Mouse (Mus musculus) T-helper 2 cell (primary cell): ENCODE measurements around the gene Mndal.
"Not testable (repeated sequence)": the region's sequence is repeated elsewhere in the genome, so short reads cannot be mapped to it uniquely, and the experiment has no call there.

ENCODE experiments used
- in situ Hi-C: fragments of 300-600 bp; cut with MboI, MseI; formaldehyde crosslinking; loops from one replicate; pipeline ENCODE4 v1.15.1; 2025; ENCODE audit warnings: high pct_unique_total_duplicates

Mndal gene

DNA sequence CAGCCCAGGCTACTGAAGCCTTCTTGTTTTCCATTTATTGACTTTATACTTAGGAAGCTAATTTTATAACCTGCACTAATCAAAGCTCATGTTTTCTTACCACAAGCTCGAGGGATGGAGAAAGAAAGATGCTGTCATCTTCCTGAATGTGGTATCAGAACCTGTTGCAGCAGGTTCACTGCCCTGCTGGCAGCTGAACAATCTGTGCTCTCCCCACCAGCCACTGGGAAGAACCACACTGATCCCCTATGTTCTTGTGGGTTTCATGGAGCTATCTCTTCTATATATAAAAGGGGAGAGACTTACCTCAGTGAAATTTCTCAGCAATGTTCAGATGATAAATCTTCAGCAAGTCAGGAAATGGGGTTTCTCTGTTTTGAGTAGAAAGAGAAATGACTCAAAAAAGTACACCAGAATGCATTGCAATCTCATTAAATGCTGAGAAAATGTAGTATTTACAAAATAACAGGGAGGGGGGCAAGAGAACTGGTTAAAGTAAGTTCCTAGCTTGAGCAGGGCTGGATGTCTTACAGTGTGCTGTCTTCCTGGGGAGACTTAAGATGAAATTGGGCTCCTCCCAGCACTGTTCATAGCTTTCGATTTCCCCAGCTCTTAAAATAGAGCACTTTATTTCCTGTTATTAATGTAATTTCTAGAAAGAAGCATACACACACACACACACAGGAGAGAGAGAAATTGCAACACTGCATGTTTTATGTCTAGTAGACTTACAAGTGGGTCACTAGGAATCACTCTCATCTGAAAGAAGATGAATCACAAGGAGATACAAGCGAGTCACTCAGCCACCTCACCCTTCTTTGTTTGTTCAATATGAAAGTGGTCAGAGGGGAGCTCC lies at the start of gene Mndal, which contains the start of gene Ifi203:
TSS of gene Mndal (minus strand) at position 568 of the 856 bp plus-strand sequence.
TSS of gene Ifi203 (minus strand) at position 749 of the 856 bp plus-strand sequence.
- in situ Hi-C loops: loop anchor here (10.0 kb wide), 1 partner anchor 67 kb away; no protein-coding TSS in a partner anchor

GRCm38 (mm10) chr1:173982694-173983305 lies 40.5 kb upstream of the Mndal start, which contains the start of gene Ifi202b:
Gene Ifi202b (minus strand): TSS chr1:173982744.
- in situ Hi-C loops: not testable (repeated sequence)

DNA sequence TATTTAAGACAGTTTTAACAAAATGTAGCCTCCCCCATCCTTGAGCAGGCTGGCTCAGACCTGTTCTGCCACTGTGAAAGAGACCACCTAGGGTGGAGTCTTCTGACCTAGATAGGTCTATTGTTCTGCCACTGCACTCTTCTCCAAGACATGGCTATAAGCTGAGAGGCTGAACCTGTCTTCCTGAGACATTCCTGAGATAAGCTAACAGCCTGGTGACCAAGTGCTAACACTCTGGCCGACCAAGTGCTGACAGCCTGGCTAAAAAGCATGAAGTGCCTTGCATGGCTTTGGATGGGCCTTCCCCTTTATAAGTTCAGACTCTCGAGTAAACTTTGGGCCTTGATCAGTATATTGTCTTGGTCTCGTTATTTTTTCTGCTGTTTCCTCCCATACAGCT lies 38.7 kb upstream of the Mndal start:
- in situ Hi-C loops: not testable (repeated sequence)

DNA sequence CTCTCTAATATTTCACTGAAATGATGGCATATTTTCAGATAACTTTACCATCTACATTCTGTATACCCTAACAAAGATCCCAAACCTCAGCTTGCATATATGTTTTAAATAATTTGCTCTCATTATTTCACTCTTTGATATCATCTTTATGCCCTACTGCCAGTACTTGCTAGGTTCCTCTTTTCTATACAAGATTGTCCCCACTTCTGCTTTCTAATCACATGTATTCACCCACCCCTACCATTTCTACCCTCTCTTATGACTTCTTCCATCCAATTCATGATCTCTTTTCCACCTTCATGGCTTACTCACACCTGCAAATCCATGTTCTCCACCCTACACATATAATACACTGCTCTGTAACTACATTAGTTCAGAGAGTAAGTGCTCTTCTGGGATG lies 35.3 kb upstream of the Mndal start:
- in situ Hi-C loops: no loop called here

GRCm38 (mm10) chr1:173973111-173973510 lies 30.8 kb upstream of the Mndal start:
- in situ Hi-C loops: no loop called here

DNA sequence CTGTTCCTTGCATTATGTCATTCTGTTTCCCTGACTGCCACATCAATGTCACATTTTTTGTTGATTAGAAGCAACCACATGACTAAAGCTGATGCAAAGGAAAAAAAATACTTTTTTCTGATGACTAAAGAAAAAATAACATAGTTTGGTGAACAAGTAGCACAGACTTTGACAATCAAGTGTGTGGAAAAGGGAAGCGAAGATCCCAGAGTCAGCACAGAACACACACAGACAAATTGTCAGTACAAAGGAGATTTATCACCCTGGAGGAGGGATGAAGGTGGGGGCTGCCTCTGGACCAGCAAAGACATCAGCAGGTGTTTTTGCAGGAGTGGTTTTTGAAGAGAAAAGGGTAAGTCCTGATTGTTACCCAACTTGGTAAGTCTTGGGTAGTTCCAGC lies 19.2 kb upstream of the Mndal start:
- in situ Hi-C loops: not testable (repeated sequence)

GRCm38 (mm10) chr1:173959998-173960397 lies 17.7 kb upstream of the Mndal start:
- in situ Hi-C loops: not testable (repeated sequence)

GRCm38 (mm10) chr1:173955839-173956527 lies 13.7 kb upstream of the Mndal start:
- in situ Hi-C loops: not testable (repeated sequence)

DNA sequence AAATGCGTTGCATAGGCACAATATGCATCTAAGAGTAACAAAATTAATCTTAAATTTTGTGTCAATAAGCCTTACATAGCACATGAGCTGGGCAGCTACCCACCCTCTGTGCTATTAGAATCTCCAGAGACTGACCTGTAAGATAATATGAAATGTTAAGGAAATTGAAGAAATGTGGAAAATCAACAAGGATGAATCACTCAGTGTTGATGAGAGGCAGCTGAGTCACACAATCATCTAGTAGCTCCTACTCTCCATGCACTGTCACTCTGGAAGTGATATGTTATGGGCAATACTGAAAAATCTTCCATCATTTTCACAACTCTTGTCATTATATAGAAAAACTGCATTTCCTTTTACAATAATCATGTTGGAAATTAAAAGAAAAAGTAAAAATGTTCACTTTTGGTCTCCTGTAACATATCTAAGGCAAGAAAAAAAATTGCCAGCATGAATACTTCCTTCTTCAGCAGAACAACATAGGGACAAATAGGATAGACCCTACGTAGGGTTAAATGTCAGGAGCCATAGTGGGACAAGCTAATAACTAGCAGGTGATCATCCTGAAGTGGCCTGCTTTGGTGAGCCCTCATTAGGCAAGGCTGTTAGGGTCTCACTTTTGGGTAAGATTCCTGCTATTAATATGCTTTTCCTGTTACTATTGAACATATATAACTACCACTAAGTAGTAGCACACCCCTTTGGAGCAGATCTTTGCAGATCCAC lies 12.9 kb upstream of the Mndal start:
- in situ Hi-C loops: no loop called here

- in situ Hi-C loops: no loop called here
Measured at GRCm38 (mm10) chr1:173953563-173953962, 11.3 kb upstream of the Mndal start.

GRCm38 (mm10) chr1:173949044-173949443 lies 6.8 kb upstream of the Mndal start:
- in situ Hi-C loops: loop anchor here (10.0 kb wide), 1 partner anchor 74 kb away; no protein-coding TSS in a partner anchor

DNA sequence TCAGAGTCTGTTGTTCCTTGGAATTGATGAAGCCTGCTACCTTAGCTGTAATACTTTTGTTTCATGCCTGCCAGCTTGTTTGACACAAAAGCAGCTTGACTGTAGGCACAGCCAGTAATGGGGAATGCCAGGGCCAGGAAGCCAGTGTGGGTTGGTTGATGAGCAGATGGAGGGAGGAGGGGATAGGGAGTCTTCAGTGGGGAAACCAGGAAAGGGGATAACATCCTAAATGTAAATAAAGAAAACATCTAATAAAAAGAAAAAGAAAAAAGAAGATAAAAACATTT lies 432 bp upstream of the Mndal start:
- in situ Hi-C loops: loop anchor here (10.0 kb wide), 1 partner anchor 68 kb away; no protein-coding TSS in a partner anchor

DNA sequence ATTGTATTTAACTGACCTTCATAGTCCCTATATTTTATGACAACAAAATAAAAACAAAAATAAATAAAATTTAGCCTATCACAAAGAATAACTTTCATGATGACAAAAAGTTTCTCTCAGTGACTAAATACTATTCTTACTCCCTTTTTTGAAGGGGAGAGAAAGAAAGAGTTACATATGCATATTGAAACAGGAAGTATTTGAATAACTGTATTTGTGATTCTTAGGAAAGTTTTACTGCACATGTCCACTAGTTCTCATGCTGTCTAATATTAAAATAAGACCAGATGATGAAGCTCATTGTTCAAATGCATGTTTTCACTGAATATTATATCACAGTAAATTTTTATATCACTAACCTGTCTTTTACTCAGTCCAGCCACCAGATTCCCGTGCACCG lies 769 bp downstream of the Mndal start:
- in situ Hi-C loops: loop anchor here (10.0 kb wide), 1 partner anchor 67 kb away; no protein-coding TSS in a partner anchor

GRCm38 (mm10) chr1:173919279-173919678 lies 23.0 kb downstream of the Mndal start:
- in situ Hi-C loops: loop anchor here (5.0 kb wide), 1 partner anchor 147 kb away; no protein-coding TSS in a partner anchor

GRCm38 (mm10) chr1:173914559-173914958 lies 27.7 kb downstream of the Mndal start:
- in situ Hi-C loops: no loop called here

- in situ Hi-C loops: not testable (repeated sequence)
Measured at GRCm38 (mm10) chr1:173913256-173913791, 29.0 kb downstream of the Mndal start.

DNA sequence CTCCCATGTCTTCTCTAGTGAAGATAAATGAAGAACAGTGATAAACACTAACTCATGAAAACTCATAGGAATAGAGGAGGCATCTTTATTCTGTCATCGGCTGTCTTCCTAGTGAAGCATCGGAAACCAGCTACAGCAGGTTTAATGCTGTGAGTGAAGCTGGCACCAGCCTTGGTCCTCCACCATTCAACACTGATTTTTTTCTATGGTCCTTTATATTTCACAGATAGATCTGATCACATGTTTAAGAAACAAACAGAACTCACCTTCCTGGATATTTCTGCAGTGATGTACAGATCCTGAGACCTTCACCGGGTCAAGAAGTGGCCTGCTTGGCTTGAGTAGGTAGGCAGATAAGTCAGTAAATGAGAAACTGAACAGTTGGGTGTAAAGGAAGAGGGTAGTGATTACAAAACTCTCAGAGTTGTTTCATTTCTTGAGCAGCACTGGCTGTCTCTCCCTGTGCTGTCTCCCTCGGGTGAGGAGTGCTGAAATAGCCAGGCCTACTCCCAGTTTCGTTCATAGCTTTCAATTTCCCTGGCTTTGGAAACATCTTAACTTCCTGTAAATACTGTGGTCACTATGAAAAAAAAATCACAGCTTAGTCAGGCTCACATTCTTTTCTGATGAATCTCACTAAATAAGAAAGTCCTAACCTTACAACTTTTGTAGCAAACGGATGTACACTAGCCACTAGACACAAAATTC lies 29.6 kb downstream of the Mndal start, which contains the start of gene Ifi211:
TSS of gene Ifi211 (minus strand) at position 499 of the 708 bp plus-strand sequence.
- in situ Hi-C loops: not testable (repeated sequence)

GRCm38 (mm10) chr1:173911808-173912464 lies 30.4 kb downstream of the Mndal start:
- in situ Hi-C loops: no loop called here

GRCm38 (mm10) chr1:173908390-173908789 lies 33.9 kb downstream of the Mndal start:
- in situ Hi-C loops: not testable (repeated sequence)

- in situ Hi-C loops: not testable (repeated sequence)
Measured at GRCm38 (mm10) chr1:173905885-173906284, 36.4 kb downstream of the Mndal start.
